Mouse (Mus musculus) natural killer cell, adult 2 months (primary cell): ENCODE data around the gene Gnb1l.

Source experiments
- DNase-seq, 2 experiments: peaks; one replicate each; pipeline ENCODE4 v3.0.0; 2022; ENCODE audit warnings: low spot score in 2 of 2

The Gnb1l gene

GRCm38 (mm10) chr16:18498558-18498990 is at the start of gene Gnb1l, which contains the start of gene Rtl10:
Gene Gnb1l, plus strand, starts transcription at chr16:18498713.
Gene Rtl10, plus strand, starts transcription at chr16:18498901.
- peak; percentile 91 to 94 for DNase-seq

DNA sequence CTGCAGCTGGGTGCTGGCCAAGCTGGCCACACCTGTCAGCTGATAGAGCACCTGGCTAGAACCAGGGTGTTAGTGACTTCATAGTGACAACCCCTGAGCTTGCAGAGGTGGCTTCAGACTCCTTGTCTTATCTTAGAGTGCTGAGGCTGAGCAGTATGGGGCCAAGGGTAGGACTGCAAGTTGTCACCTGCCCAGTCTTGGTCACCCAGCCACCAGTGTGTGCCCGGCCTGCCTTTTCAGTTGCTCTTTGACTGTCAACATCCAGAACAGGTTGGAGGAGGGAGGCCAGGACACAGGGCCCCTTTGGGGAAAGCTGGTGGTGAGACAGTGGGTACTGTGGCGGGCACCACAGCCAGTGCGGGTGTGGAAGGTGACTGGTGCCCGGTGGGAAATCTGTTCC is 49.5 kb upstream of the Gnb1l start:
- DNase-seq: no peak

GRCm38 (mm10) chr16:18451486-18452181 is 46.9 kb upstream of the Gnb1l start:
- no peak for DNase-seq

DNA sequence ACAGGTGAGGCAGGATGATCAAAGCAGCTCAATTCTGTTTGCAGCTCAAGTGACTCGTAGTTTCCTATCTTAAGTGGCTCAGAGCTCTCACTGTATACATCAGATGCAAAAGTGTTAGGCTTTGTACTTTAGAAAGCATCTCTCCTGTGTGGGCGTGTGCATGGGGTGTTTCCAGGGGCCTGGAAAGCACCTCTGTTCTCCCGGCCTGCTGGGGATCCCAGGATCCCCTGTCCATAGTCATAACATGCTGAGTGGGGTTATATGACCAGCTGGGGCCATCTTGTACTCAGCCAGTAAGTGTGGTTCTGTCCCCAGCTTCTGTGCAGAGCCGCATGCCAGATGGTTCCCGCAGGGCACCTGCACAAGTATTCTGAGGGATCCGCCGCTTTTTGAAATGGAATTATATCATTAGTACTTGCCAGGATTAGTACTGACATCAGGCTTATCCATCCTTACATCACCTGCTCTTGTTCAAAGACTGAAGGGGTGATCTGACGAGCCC is 46.1 kb upstream of the Gnb1l start:
- DNase-seq: no peak

DNA sequence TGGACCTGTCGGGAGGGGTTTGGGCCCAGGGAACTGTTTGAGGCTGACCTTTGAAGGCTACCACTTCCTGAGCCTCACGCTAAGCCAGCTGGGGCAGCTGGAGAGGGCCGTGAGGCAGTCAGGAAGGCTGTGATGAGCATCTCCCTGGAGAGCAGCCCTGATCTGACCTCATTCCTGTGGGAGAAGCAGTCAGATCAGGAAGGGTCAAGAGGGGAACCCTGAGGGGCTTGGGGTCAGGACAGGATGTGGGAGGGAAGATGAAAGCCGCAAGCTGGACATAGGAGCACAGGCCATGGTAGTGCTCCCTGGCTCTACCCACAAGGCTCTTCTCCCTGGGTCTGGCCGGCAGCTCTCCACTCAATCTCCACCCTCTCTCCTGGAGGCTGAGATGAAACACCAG is 44.7 kb upstream of the Gnb1l start:
- no peak for DNase-seq

- DNase-seq: no peak
These were observed 43.1 kb upstream of the Gnb1l start for GRCm38 (mm10) chr16:18455407-18455806.

GRCm38 (mm10) chr16:18458661-18459060 is 39.9 kb upstream of the Gnb1l start:
- DNase-seq: no peak

- no peak for DNase-seq
These were observed 39.1 kb upstream of the Gnb1l start for GRCm38 (mm10) chr16:18459335-18459954.

- peak; percentile 27 to 43 for DNase-seq
These were observed 38.5 kb upstream of the Gnb1l start for GRCm38 (mm10) chr16:18459955-18460370.

GRCm38 (mm10) chr16:18460826-18461225 is 37.7 kb upstream of the Gnb1l start:
- DNase-seq: no peak

DNA sequence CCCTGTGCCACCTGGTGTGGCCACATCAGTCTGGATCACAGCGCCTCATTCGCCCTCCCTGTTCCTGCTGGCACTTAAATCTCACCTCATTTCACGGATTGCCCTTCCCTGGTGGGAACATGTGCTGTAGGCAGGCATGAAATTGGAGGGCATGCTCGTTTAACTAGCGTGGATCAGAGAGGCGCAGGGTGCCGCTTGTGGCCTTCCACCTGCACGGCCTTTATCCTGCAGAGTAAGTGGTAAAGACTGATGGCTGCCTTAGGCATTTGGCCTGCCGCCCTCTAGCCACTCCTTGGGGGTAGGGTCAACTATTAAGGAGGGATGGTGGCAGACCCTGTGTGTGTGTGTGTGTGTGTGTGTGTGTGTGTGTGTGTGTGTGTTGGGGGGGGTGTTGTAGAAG is 36.5 kb upstream of the Gnb1l start:
- DNase-seq: no peak

DNA sequence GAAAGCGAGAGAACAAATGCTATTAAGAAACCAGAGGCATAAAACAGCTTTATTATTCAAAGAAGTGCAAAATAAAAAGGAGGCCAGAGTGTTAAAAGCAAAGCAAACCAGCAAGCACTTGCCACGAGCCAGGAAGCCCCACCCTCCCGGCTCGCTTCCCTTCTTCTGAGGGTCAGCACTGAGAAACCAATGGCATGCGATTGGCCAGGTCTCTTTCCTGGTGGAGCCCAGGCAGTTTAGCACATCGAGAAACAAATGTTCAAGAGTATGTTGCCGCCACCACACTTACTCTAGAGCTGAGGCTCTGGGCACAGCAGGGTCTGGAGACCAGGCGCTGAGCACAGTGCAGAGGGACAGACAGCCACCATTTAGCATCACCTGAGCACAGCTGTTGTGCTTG is 35.9 kb upstream of the Gnb1l start:
- DNase-seq: no peak

DNA sequence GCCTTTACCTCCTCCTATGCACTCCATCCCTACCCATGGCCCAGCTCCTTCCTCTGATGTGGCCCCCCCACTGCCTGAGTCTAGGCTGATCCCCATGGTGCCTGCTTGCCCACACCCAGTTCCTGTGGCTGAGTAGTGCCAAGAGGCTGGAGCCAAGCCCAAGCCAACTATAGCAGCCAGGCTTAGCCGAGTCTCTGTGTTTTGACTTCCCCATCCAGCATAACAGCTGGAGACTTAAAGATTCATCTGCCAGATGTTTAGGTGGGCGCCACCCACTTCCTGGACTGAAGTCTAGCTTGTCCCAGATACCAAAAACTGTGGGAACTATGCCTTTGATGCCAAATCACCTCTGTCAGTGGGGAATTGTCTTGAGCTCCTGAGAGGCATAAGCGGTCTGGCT is 34.2 kb upstream of the Gnb1l start:
- no peak for DNase-seq

DNA sequence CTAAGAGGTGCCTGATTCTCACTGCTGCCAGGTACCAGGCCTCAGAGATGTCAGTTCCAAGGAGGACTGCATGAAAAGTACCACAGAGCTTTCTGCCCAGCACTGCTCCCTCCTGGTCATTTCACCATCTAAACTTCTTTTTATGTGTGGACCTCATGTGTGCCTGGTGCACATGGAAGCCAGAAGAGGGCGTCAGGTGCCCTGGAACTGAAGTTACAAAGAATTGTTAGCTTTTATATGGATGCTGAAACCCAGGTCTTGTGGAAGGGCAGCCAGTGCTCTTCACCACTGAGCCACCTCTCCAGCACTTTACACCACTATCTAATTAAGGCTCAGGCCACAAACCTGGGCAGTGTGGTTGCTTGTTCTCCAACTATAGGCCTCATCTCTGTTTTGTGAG is 27.7 kb upstream of the Gnb1l start:
- no peak for DNase-seq

DNA sequence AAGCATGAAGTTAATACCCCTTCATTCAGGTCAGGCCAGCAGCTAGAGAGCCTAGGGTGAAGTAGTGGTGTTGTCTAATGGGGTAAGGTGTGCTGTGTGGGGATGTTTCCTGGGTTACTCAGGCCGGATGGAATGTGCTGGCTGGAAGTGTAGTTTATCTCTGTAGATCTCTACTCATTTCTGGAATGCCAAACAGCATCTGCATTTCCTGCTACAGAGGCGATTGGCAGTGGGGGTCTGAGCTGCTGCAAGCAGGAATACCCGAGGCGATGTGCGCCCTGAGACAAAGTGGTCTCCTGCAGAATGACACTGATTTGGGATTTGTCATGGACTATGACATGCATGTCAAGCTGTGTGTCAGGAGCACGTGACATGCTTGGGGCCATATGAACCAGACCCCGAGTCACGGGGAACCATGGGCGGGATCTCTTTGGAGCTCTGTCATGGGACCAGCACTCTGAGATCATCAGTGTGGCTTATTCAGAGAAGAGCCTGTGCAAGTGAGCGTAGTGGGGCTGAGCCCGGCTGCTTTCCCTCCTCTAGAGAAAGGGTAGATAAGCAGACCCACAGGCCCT is 27.0 kb upstream of the Gnb1l start:
- no peak for DNase-seq

GRCm38 (mm10) chr16:18471976-18472375 is 26.5 kb upstream of the Gnb1l start:
- DNase-seq: no peak

- no peak for DNase-seq
These were observed 26.1 kb upstream of the Gnb1l start for GRCm38 (mm10) chr16:18472416-18472815.

DNA sequence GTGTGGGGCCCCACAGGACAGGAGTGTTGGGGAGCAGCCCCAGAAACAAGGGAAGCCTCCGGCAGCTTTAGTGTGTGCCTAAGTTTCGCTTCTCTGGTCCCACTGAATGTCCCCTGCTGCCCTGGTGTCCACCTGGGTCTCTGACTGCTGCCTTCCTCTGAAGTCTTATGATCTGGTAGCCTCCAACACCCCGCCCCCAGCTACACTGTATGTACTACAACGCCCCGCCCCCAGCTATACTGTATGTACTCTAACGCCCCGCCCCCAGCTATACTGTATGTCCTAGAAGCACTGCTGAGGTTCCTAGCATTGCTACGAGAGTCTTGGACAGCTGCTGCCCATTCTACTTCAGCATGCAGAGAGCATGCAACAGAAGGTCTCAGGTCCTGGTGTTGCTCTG is 25.5 kb upstream of the Gnb1l start:
- no peak for DNase-seq

DNA sequence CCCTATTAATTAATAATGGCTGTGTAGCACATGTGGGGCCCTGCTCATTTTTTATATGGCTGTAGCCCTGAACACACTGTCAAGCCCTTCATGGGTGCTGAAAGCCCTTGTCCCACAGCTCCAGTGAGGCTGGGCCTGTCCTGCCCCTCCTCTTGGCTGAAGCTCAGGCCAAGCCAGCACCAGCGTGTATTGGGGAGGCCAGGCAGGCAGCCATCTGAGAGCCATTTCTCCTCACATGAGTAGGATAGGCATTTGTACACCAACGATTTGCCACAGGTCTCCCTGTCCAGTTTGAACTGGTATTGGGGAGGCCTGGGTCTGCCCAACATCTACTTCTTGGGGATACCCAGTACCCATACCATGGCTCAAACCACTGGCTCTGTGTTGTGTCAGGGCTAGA is 24.5 kb upstream of the Gnb1l start:
- no peak for DNase-seq

- DNase-seq: no peak
These were observed 20.5 kb upstream of the Gnb1l start for GRCm38 (mm10) chr16:18477996-18478395.

DNA sequence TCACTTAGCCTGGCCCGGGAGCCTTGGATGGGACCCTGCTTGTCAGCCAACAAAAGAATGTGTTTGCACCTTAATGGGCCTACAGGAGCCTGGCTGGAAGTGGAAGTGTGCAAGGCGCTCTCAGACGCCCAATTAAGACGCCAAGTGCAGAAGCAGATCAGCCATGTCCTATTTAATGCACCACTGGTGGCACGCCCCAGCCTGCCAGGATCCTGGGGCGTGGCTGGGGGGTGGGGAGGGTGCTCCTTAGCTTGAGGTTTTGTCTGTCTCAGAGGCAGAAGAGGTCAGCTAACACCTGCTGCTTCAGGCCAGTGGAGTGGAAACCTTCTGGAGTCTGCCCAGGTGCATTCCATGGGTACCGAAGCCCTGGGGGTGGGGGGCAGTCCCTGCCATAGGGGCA is 18.8 kb upstream of the Gnb1l start:
- no peak for DNase-seq

- DNase-seq: no peak
These were observed 17.5 kb upstream of the Gnb1l start for GRCm38 (mm10) chr16:18480933-18481485.

DNA sequence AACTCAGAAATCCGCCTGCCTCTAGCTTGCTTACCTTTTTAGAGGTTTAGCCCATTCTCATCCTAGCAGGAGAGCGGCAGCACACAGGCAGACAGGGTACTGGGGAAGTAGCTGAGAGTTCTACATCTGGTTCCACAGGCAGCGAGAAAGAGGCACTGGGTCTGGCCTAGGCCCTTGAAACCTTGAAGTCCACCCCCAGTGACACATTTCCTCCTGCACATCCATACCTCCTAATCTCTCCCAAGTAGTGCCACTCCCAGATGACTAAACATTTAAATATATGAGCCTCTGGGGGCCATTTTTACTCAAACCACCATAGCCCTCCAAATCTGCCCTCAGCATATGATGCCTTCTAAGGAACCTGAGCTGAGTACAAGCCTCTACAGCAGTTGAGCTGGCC is 16.1 kb upstream of the Gnb1l start:
- no peak for DNase-seq
